Mouse (Mus musculus): ENCODE data around the gene Prpf3.

GRCm38 (mm10) chr3:95803851-95804250 is 51.8 kb downstream of the Prpf3 start:
- no peak for TF ChIP-seq CTCF (IDR thresholded peaks at IDR 0.05; ENCODE audit: borderline replicate concordance, control insufficient read depth, extremely low read depth, insufficient read depth, low read length, poor library complexity)
- no peak for TF ChIP-seq POLR2A (IDR thresholded peaks at IDR 0.05; ENCODE audit: control insufficient read depth, extremely low read depth, insufficient read depth, low read length, poor library complexity)

Measured in thymus, adult 2 months (tissue).